Mouse (Mus musculus) G1E (cell line): ENCODE measurements at regions not wholly inside any gene's neighbourhood (a gene's known extent, or its start where the extent isn't known, plus 50 kb on each side); places are given as distances from the start of the nearest gene placed in this dataset.

Experiments
- CTCF ChIP-seq: IDR thresholded peaks from 2 replicates; pipeline ENCODE4 v1.5.1; 2012; ENCODE audit warnings: low read depth, low read length, inconsistent platforms, mixed read lengths
- GATA1 ChIP-seq: IDR thresholded peaks from 2 replicates; pipeline ENCODE4 v1.6.1; 2012; ENCODE audit warnings: borderline replicate concordance, low read length, inconsistent platforms, mixed read lengths

DNA sequence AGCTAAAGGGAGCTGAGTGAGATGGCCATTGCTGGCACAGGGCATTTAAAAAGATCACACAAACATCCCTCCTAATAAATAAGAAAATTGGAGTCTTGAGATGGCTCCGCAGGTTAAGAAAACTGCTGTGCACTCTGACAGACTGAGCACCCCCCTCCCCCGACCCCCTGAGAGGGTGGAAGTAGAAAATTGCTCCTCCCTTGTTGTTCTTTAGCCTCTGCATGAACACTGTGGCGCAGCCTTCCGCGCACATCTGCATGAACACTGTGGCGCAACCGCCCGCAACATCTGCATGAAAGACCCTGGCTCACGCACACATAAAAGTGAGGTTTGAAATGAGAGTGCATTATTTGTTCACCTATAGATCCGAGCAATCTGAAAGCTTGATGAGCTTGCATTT lies 50.2 kb upstream of the Itsn2 start:
- TF ChIP-seq CTCF (no peak), GATA1 (no peak)
